Mouse (Mus musculus): Measurements from ENCODE around the gene Ciz1. TPM values are rescaled to one million over a fixed set of nuclear protein-coding genes. Genes with fewer than 3 reads are reported as not detected.

Ciz1 gene
- polyA plus RNA-seq, 1 experiment = 275 TPM

GRCm38 (mm10) chr2:32419359-32419758 is 67.2 kb downstream of the Ciz1 start:
- H3K27me3 ChIP-seq (ENCODE audit: control insufficient read depth, insufficient read depth, low read length) = no peaks in the 10 kb centered on the region
- H3K4me3 ChIP-seq (ENCODE audit: low read depth, low read length) = no peak overlapping the region
- 53% methylated on average over 3 of the region's 3 CpGs for WGBS
- TF ChIP-seq POLR2A (IDR thresholded peaks at IDR 0.05; ENCODE audit: low read depth, low read length) = no peak
- no peak for TF ChIP-seq CTCF (IDR thresholded peaks at IDR 0.05; ENCODE audit: extremely low read depth, insufficient read length, insufficient replicate concordance, low read depth, low read length)
- peak overlapping the region; percentile 33 for H3K27ac ChIP-seq (ENCODE audit: insufficient read depth, low read depth, low read length)
- H3K4me1 ChIP-seq (ENCODE audit: control insufficient read depth, insufficient read depth, insufficient read length, low read length) = peaks cover 18% of the 10 kb centered on the region
- peaks cover 65% of the 10 kb centered on the region for H3K36me3 ChIP-seq (ENCODE audit: control insufficient read depth, insufficient read depth, low read length)

GRCm38 (mm10) chr2:32420066-32420608 is 68.0 kb downstream of the Ciz1 start:
- Histone ChIP-seq H3K4me1 (ENCODE audit: control insufficient read depth, insufficient read depth, insufficient read length, low read length) (peaks cover 25% of the 10 kb centered on the region), H3K27me3 (ENCODE audit: control insufficient read depth, insufficient read depth, low read length) (no peaks in the 10 kb centered on the region), H3K36me3 (ENCODE audit: control insufficient read depth, insufficient read depth, low read length) (peaks cover 58% of the 10 kb centered on the region), H3K27ac (ENCODE audit: insufficient read depth, low read depth, low read length) (no peak overlapping the region), H3K4me3 (ENCODE audit: low read depth, low read length) (no peak overlapping the region)
- TF ChIP-seq CTCF (IDR thresholded peaks at IDR 0.05; ENCODE audit: extremely low read depth, insufficient read length, insufficient replicate concordance, low read depth, low read length) (no peak), POLR2A (IDR thresholded peaks at IDR 0.05; ENCODE audit: low read depth, low read length) (no peak)
- 82% methylated on average over 12 of the region's 12 CpGs for WGBS

GRCm38 (mm10) chr2:32420647-32421046 is 68.5 kb downstream of the Ciz1 start:
- H3K36me3 ChIP-seq (ENCODE audit: control insufficient read depth, insufficient read depth, low read length) = peaks cover 53% of the 10 kb centered on the region
- no peak overlapping the region for H3K27ac ChIP-seq (ENCODE audit: insufficient read depth, low read depth, low read length)
- no peaks in the 10 kb centered on the region for H3K27me3 ChIP-seq (ENCODE audit: control insufficient read depth, insufficient read depth, low read length)
- peaks cover 28% of the 10 kb centered on the region for H3K4me1 ChIP-seq (ENCODE audit: control insufficient read depth, insufficient read depth, insufficient read length, low read length)
- TF ChIP-seq CTCF (IDR thresholded peaks at IDR 0.05; ENCODE audit: extremely low read depth, insufficient read length, insufficient replicate concordance, low read depth, low read length) = no peak
- TF ChIP-seq POLR2A (IDR thresholded peaks at IDR 0.05; ENCODE audit: low read depth, low read length) = no peak
- WGBS = 73% methylated on average over 6 of the region's 6 CpGs
- no peak overlapping the region for H3K4me3 ChIP-seq (ENCODE audit: low read depth, low read length)

- H3K4me1 ChIP-seq (ENCODE audit: control insufficient read depth, insufficient read depth, insufficient read length, low read length) = peaks cover 31% of the 10 kb centered on the region
- no peak overlapping the region for H3K4me3 ChIP-seq (ENCODE audit: low read depth, low read length)
- TF ChIP-seq CTCF (IDR thresholded peaks at IDR 0.05; ENCODE audit: extremely low read depth, insufficient read length, insufficient replicate concordance, low read depth, low read length) (no peak), POLR2A (IDR thresholded peaks at IDR 0.05; ENCODE audit: low read depth, low read length) (no peak)
- 71% methylated on average over 6 of the region's 6 CpGs for WGBS
- H3K27me3 ChIP-seq (ENCODE audit: control insufficient read depth, insufficient read depth, low read length) = no peaks in the 10 kb centered on the region
- no peak overlapping the region for H3K27ac ChIP-seq (ENCODE audit: insufficient read depth, low read depth, low read length)
- H3K36me3 ChIP-seq (ENCODE audit: control insufficient read depth, insufficient read depth, low read length) = peaks cover 41% of the 10 kb centered on the region
Observed at GRCm38 (mm10) chr2:32421851-32422251, 69.7 kb downstream of the Ciz1 start.

- peaks cover 42% of the 10 kb centered on the region for H3K4me1 ChIP-seq (ENCODE audit: control insufficient read depth, insufficient read depth, insufficient read length, low read length)
- TF ChIP-seq POLR2A (IDR thresholded peaks at IDR 0.05; ENCODE audit: low read depth, low read length) = peak; percentile 69; the same call in 1 of the 2 replicates
- TF ChIP-seq CTCF (IDR thresholded peaks at IDR 0.05; ENCODE audit: extremely low read depth, insufficient read length, insufficient replicate concordance, low read depth, low read length) = no peak
- H3K4me3 ChIP-seq (ENCODE audit: low read depth, low read length) = peak overlapping the region; percentile 72
- peak overlapping the region; percentile 92 for H3K27ac ChIP-seq (ENCODE audit: insufficient read depth, low read depth, low read length)
- peaks cover 23% of the 10 kb centered on the region for H3K36me3 ChIP-seq (ENCODE audit: control insufficient read depth, insufficient read depth, low read length)
- H3K27me3 ChIP-seq (ENCODE audit: control insufficient read depth, insufficient read depth, low read length) = no peaks in the 10 kb centered on the region
- WGBS = 7% methylated on average over 14 of the region's 14 CpGs
Observed at GRCm38 (mm10) chr2:32423481-32424331, 71.6 kb downstream of the Ciz1 start.

GRCm38 (mm10) chr2:32424796-32425195 is 72.7 kb downstream of the Ciz1 start:
- Histone ChIP-seq H3K4me3 (ENCODE audit: low read depth, low read length) (no peak overlapping the region), H3K27me3 (ENCODE audit: control insufficient read depth, insufficient read depth, low read length) (no peaks in the 10 kb centered on the region), H3K36me3 (ENCODE audit: control insufficient read depth, insufficient read depth, low read length) (peaks cover 12% of the 10 kb centered on the region), H3K27ac (ENCODE audit: insufficient read depth, low read depth, low read length) (peak overlapping the region; percentile 85), H3K4me1 (ENCODE audit: control insufficient read depth, insufficient read depth, insufficient read length, low read length) (peaks cover 49% of the 10 kb centered on the region)
- TF ChIP-seq POLR2A (IDR thresholded peaks at IDR 0.05; ENCODE audit: low read depth, low read length) = no peak
- no peak for TF ChIP-seq CTCF (IDR thresholded peaks at IDR 0.05; ENCODE audit: extremely low read depth, insufficient read length, insufficient replicate concordance, low read depth, low read length)
- 18% methylated on average over 3 of the region's 3 CpGs for WGBS

- H3K27ac ChIP-seq (ENCODE audit: insufficient read depth, low read depth, low read length) = peak overlapping the region; percentile 24; the same call in 1 of the 2 replicates
- H3K4me3 ChIP-seq (ENCODE audit: low read depth, low read length) = no peak overlapping the region
- peaks cover 54% of the 10 kb centered on the region for H3K4me1 ChIP-seq (ENCODE audit: control insufficient read depth, insufficient read depth, insufficient read length, low read length)
- H3K36me3 ChIP-seq (ENCODE audit: control insufficient read depth, insufficient read depth, low read length) = peaks cover 5% of the 10 kb centered on the region
- H3K27me3 ChIP-seq (ENCODE audit: control insufficient read depth, insufficient read depth, low read length) = no peaks in the 10 kb centered on the region
- 59% methylated on average over 5 of the region's 5 CpGs for WGBS
- no peak for TF ChIP-seq POLR2A (IDR thresholded peaks at IDR 0.05; ENCODE audit: low read depth, low read length)
- TF ChIP-seq CTCF (IDR thresholded peaks at IDR 0.05; ENCODE audit: extremely low read depth, insufficient read length, insufficient replicate concordance, low read depth, low read length) = no peak
Observed at GRCm38 (mm10) chr2:32425568-32425967, 73.4 kb downstream of the Ciz1 start.
